Mouse (Mus musculus) kidney, postnatal 4 days (tissue): ENCODE measurements around the gene Rab12.
A peak's percentile ranks its signal among the peaks of the same experiment; 100 is the strongest.

Experiments used
- DNase-seq, 2 experiments: peaks; one replicate each; pipeline ENCODE4 v3.0.0; 2021; ENCODE audit warnings: mixed read lengths in 2 of 2

Gene Rab12

DNA sequence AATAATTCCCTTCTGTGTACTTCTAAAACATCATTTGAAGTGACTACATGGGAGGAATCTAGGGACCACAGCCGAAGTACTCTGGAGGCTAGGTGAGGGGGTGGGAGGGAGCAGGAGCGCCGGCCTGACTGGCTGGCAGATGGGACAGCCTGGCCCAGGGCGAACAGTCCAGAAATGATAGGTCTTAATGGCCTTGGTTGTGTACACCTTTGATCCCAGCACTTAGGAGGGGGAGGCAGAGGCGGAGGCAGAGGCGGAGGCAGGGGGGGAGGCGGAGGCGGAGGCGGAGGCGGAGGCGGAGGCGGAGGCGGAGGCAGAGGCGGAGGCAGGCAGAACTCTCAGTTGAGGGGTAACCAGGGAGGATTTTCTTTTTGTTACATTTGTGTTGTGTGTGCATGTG, 20.9 kb downstream of the Rab12 start:
- no peak for DNase-seq

DNA sequence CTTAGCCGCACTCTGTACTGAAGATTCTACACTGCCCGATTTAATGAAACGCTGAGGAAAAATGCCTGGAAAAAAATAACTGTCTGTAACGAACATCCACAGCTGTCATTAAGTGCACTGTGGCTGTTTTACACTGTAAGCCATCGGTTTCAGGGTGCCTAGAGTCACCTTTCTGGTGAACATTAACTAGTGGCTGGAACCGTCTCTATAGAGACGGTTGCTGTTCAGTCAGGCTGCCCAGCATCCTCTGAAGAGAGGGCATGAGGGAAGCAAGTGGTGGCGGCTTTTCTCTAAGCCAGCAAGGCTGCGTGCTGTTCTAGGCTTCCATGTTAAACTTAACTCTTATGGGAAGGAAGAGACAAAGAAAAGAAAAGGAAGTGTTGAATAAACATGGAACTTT, 22.9 kb downstream of the Rab12 start:
- DNase-seq, result no peak

DNA sequence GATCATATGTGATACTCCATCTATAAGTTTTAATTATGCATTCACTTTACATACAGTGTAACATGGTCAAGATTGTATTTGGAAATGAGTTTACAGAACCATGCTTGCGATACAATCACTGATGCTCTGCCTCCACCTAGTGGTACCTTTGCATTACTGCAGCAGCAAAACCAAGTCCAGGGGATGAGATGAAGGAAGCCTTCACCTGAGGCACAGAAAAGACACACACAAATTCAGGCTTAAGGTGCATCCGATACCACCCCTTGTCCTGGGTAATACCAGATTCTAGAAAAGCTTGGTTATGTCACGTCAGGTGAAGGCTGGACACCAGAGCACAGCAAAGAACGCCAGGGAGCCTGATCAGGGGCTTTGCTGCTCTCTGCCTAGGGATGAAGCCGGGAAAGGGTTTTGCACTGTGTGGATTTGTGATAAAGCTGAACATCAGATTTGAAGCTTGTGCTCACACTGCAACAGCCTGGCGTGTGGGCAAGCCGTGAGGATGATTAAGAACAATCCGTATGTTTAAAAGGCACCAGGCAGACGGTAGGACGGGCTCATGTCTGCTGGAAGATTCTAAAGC, 29.4 kb downstream of the Rab12 start:
- DNase-seq, result peak; percentile 60 to 68

DNA sequence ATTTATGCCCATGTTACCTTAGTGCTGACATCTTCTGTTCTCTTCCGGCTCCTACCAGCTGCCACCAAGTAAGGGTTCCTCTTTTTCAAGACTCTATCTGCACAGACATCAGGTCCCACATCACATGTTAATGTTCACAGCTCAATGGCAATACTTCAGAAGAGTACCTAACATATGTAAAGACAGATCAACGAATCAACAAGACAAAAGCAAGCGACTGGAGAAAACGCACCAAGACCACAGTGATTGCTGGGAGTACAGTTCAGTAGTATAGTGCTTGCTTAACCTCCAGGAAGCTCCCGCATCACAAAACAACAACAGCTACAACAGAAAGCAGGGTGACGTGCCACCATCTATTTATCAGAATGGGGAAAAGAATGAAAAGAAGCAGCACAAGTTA, 33.0 kb downstream of the Rab12 start:
- no peak for DNase-seq

DNA sequence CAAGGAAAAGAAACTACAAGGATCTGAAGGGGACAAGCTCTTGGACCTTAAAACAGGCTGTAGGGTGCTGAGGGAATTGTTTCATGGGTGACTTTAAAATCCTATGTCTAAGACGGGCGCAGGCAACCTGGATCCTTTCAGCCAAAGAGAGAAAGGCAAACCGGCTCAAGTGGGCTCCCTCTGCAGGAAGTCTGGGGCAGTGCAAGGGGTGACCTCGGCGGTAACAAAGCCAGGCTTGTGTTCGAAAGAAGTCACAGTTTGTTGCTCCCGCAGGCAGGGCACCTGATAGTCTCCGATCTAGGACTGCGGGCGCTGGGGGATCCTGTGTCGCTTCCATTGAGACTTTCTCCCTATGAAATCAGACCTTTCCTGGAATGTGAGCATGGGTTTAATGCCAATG, 33.8 kb downstream of the Rab12 start:
- DNase-seq, result peak; percentile 86 to 87

DNA sequence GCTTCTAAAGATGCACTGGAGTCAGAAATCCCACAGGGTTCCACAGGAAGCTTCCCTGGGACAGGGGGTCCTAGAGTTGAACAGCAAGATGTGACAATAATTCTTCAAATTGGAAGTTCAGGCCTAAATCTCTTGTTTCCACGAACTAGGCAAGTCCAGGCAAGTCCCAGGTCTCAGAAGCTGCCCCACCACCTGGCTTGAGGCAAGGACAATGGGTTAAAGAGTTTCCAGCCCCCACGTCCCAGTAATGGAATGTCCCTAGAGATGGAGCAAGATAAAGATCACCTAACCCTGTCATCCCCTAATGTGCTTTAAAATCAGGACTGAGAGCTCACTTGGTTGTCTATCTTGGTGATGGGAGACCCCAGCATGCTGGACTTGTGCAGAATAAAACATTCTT, 34.6 kb downstream of the Rab12 start:
- DNase-seq, result no peak

DNA sequence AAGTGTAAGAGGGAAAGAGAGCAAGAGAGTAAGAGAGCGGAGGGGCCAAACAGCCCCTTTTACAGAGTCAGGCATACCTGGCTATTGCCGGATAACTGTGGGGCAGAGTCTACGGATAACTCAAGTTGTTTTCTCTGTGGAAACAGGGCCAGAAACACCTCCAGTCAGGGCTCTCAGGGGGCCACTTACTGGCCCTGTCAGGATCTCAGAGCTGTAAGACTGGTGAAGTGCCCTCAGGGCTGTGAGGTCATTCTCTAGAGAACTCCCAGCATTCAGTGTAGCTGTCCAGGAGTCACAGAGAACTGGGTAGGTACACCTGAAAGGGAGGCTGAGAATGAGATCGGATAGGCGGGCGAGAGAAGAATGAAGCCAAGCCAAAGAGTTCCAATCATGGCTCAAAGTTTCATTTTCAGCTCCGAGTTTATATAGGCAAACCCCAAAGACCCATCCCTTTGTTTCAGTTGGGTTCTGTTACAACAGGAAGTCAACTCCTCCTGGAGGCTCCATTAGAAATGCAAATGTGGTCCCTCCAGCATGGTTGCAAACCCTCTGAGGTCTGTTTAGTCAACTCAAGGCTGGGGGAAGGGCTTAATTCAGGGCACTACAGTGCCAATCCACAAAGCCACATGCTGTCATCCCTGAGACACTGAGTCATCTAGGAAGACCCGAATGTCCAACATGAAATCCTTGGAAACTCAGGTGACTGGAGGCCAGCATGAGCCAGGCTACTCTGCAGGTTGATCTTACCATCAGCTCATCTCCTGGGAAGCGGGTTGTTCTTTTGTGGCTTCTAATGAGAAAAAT, 35.7 kb downstream of the Rab12 start:
- DNase-seq, result no peak

DNA sequence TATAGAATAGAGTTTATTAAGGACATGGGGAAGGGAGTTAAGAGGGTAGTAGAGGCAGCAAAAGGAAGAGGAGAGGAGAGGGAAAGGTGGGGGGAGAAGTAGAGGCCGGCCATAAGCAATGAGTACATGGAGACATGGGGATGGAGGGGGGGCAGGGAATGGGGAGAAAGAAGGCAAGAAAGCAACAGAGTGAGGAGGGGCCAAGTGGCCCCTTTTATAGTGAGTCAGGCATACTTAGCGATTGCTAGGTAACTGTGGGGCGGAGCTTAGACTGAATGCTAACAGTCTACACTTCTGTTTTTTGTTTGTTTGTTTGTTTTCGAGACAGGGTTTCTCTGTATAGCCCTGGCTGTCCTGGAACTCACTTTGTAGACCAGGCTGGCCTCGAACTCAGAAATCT, 38.2 kb downstream of the Rab12 start:
- DNase-seq, result no peak

DNA sequence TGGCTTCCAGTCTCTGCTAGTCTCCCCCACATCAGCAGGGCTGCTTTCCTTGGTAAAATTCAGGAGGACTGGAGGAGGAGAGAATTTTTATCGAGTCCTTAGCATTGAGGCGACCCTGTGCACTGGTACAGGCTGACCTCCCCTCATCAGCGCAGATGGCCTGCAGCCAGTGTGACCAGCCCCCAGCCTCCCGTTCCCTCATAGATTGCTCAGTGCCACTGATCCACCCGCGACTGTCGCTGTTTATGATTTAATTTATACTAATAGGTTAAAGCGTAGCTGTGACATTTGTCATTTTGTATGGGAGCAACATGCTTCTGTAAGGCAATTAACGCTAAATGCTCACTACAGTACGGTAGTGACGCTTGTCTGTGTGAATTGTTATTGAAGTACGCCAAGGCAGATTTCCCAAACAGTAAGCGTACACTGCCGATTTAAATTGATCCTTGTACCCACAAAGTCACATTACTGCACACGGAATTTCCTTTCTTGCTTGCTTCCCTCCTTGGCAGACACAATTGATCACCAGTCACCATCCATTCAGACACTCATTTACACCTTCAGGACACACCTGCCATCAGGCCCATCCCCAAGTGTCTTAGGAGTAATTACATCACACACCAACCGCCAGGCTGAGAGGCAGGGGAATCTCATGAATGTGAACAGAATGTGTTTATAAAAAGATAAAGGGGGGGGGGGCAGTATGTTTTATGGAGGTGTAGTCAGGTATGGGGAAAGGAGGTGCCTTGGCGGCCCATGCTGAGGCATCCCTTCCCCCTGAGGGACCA, 38.8 kb downstream of the Rab12 start:
- DNase-seq, result no peak

DNA sequence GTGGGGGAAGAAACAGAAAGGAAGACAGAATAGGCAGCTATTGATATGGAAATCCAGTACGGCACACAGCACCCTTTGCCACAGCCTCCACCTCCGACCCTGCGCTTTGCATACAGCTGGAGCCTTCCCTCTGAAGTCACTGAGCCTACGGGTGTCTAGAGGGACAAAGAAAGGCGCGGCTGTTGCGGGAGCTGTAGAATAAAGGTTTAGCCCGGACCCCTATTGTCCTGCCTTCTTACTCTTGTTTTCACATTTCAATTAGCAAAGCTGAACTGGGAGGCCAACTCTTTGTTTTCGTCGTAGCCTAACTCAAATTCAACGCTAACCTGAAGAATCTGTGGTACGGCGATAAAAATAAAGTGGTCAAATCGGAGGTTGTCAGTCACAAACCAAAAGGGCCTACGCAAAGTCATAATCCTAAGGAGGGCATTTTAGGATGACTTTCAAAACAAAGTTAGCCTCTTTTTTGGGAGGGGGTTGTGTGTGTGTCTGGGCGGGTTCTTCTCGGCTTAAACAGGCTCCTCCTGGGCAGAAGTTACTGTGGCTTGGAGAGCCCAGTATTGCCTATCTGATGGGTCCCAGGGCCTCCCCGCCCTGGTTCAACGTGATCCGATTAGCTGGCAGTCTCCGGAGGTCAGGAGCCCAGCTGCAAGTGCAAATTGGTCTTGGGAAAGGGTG, 39.6 kb downstream of the Rab12 start:
- peak; percentile 22 to 55 for DNase-seq

DNA sequence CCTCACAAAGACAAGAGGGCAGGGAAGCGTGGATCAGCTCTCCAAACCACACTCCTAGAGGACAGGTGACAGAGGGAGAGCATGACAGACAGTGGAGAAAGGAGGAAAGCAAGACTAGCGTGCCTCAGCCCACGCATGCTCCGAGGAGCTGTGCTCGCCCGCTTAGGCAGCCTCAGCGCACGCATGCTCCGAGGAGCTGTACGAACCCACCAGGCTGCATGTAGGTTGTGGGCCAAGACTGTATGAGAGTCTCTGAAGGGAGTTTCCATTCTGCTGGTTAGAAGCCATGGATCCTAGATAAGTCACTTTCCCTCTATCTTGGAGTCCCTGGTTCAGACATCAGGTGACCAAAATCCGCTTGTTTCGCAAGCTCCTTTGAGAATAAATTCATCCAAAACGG, 40.2 kb downstream of the Rab12 start:
- peak; percentile 24 to 49 for DNase-seq

DNA sequence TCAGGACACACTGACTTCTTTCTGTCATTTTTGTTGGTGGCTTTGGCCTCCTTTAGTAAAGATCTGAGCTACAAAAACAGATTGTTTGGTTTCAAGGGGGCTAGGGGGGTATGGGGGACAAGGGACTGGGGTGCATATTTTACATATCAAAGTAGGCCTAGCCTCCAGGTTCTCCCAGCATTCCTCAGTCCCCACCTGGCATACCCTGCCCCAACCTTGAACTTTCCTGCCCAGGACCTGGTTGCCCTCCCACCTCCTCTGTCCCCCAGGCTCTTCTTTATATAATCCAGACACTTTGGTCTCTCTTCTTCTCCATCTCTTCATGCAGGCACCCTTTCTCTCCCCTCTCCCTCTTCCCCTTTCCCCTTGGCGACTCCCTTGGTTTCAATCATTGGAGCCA, 46.3 kb downstream of the Rab12 start:
- DNase-seq, result no peak

DNA sequence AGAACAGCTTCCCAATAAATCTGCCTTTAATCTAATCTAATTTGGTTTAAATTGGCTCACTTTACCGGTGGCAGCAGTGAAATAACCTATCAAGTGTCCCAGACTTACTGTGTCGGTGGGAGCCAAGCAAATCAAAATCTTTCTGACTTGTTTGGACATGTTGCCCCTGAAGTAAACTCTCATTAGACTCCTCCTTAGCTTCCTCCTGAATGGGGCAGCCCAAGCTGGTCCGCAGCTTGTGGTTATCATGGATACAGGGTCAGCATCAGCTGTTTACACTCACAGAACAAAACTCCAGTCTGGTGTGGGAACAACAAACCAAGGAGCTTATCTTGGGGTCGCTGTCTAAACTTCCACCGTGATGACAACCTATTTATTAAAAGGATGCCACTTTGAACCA, 47.8 kb downstream of the Rab12 start:
- no peak for DNase-seq

DNA sequence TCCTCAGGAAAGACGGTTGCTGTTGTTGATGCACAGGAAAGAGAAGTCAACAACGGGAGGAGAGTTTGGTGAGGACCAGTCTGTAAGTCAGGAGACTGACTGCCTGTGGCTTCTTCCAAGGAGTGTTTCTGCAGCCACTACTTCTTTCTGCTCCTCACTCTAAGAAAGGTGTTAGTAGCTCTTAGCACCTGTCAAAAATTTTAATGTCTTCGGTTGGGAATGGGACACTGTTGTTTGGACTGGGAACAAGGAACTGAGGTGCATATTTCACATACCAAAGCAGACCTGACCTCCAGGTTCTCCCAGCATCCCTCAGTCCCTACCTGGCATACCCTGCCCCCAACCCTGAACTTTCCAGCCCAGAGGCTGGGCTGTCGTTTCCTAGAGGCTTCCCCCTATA, 48.3 kb downstream of the Rab12 start:
- no peak for DNase-seq

DNA sequence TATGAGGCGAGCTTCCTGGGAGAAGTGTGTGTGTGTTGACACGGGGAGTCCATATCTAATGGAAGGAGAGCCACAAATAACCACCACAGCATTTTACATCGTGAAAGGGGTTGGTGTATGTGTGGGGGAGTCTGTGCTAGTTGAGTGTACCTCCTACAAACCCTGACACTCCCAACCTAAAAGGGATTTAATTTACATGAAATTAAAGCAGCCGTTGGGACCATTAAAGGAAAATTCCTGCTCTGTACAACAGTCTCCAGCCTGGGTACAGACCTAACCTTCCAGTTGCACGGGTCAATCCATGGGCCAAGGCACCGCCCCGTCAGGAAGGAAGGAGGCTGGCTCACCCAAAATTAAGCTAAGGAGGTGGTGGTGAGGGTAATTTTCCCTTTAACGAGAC, 49.5 kb downstream of the Rab12 start:
- DNase-seq, result peak in 1 of 2 experiments; percentile 16

DNA sequence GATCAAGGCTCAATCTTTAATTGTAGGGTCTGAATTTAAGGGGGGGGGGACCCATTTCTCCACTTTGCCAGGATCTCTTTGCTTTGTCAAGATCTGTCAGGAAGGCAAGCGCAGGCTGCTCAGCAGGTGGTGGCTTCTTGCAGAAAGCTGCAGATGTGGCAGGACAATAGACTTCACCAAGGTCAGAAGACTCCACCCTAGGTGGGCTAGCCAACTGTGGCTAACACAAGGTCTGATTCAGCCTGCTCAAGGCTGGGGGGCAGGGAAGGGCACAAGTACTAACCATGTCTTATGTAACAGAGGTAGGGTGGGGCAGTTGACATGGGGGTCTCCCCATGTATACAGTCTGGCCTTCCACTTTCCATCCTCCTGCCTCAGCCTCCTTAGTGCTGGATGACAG, 62.3 kb downstream of the Rab12 start:
- DNase-seq, result no peak

DNA sequence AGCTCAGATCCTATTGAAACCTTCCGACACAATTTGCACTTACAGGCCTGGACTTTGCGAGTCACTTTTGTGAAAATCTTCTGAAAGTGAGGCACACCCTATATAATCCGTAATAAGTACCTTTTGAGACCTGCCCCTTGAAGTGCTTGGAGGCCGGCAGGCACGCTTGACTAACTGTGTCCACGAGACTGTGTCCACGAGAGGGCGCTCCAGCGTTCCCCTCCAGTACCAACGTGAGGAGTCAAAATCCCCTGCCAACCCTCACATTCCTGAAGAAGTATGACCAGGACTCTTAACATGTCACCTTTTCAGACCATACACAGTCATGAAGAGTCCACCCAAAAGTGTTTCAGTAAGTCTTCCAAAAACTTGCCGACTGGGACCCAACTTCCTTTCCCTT, 68.4 kb downstream of the Rab12 start:
- DNase-seq, result peak; percentile 95 to 96

DNA sequence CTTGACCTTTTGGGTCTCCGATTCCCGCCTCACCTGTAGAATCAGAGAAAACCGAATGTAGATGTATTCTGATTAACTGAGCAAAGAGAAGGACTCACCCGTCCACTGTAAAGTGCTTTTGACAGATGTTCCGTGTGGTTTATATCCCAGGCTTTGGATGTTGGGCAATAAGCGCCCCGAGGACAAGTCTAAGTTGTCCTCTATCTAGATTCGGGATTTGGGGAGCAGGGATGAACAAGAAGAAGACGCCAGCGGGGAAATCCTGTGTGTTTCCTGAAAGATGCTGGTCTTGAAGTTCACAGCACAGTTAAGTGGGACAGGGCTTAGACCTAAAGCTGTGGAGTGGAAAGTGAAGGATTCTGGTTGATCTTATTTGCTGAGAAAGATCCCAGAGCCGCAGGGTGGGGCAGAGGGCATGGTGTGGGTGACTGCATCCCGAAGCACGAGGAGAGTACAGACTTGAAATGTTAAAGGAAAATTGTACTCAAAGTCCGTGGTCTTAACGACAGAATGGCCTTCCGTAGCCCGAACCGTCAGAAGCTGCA, 68.9 kb downstream of the Rab12 start:
- DNase-seq, result peak in 1 of 2 experiments; percentile 22

DNA sequence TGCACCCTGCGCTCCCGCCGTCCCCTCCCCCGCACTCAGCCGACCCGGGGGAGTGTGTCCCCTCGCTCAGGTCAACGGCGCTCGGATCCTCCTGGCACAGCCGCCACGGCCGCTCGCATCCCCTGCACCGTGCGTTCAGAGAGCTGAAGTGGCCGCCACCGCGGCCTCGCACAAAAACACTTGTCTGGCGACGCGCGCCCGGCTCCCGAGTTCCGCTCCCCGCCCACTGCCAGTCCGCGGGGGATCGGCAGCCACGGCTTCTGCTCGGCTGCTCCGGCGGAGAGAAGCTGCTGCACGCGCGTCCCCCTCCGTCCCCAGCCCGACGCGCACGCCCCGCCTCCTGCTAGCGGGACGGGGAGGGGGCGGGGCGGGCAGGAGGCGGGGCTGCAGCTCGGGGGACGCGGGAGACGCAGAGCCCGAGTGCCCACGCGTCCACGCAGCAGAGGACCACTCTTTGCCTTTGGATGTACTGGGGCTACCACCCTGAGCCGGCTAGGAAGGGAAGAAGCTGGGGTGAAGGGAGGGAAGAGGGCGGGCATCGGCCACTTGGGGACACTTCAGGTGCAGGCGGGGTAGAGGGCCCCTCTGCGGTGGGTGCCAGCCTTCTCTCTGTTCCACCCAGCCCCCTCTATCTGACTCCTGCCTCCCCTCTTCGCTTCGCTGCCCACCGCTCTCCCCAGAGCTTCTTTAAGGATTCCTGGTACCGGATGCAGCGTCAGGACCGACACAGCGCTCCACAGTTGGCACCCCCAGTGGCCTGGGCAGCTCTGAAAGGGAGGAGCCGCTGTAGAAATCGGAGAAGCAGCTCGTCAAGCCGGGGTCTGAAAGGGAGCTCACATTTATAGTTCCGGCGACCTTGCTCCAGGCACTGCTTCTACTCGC, 69.8 kb downstream of the Rab12 start, which contains the start of gene Mtcl1:
TSS of gene Mtcl1 (minus strand) at position 291 of the 882 bp plus-strand sequence.
- peak; percentile 78 to 87 for DNase-seq

DNA sequence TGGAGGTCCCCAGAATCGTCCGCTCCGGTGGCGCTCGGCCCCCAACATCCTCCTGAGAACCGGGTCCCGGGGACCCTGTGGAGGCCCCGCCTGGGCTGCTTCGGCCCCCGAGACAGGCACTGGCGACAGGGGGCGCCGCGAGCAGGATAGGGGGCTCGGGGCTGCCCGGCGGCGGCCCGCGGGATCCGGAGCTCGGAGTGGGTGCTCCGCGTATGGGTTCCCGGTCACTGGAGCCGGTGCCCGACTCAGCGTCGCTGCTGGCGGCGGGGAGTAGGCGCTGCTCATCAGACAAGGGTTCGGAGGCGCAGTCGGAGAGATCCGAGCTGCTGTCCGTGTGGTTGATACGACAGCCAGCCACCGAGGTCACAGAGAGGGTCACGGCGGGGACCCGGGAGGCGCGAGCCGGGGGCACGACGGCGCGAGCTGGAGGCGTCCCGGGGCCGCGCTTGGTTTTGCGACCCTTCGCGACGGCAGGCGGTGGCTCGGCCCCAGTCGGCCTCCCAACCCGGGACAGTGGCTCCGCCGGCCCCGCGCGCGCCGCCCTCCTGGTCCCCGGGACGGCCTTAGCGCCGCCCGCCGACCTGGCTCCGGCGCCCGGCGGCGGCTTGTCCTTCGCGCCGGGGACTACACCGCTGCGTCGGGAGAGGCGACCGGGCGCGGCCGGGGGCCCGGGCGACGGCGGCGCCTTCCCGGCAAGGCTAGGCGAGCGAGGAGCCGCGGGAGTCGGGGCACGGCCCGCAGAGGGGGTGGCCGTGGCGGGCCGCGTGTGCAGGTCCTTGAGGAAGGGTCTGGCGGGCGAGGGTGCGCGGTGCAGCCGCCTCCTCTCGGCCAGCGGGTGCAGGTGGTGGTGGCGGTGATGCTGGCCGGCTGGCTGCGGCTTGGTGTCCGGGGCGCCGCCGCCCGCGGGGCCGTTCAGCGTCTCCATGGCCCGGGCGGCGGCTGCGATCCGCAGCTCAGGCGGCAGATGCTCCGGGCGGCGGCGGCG, 70.8 kb downstream of the Rab12 start:
- peak; percentile 67 to 74 for DNase-seq

DNA sequence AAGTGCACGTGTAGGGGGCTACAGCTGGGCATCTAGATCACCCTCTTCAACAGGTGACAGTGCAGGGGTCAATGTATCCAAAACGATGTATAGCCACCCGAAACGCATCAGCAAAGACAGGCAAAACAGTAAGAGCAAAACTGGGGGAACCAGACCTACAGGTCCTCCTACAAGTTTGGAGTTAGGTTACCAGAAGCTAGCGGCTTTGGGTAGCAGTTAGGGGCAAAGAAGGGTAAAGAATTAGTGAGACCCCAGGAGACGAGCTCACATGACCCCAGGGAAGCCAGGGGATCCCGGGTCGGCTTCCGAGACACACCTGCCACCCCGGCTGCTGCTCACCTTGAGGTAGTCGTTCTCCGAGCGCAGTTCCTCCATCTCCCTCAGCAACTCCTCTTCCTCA, 71.6 kb downstream of the Rab12 start:
- no peak for DNase-seq
